Mouse (Mus musculus) common myeloid progenitor, adult 5-6 weeks (primary cell): ENCODE measurements around the gene Caln1. TPM values are rescaled to one million over a fixed set of nuclear protein-coding genes. Genes with fewer than 3 reads are reported as not detected.
"Not testable (repeated sequence)": the region's sequence is repeated elsewhere in the genome, so short reads cannot be mapped to it uniquely, and the experiment has no call there.

Experiments
- ATAC-seq: replicated peaks from 2 replicates; pipeline ENCODE4 v1.8.0; 2016; ENCODE audit warnings: low read depth, mild to moderate bottlenecking, moderate TSS enrichment, inconsistent platforms; ENCODE audit not compliant: poor library complexity, severe bottlenecking
- total RNA-seq: library from RNA; stranded (forward); fragments of 200-1000, 187-1606 nt; gene quantifications from 2 replicates; pipeline ENCODE4 v1.2.3, GENCODE M21; 2017

Gene Caln1
- total RNA-seq, 1 experiment from 2014 or later, result not detected

DNA sequence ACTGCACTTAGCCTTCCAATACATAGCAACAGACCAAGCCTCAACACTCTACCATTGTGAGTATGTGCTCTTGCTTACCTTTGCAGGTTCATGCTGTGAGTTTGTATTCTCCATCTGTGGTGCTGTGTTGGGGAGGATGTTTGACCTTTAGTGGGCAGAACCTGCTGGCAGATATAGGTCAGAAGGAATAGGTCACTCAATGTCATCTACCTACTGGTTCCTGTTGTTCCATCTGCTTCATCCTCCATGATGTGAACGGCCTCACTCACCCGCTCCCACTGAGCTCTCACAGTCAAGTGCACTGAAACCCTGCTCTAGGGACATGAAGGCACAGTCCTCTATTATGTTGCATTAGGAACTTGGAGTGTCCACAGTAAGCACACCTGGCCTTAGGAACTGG is 141.3 kb downstream of the Caln1 start:
- ATAC-seq, result no peak

DNA sequence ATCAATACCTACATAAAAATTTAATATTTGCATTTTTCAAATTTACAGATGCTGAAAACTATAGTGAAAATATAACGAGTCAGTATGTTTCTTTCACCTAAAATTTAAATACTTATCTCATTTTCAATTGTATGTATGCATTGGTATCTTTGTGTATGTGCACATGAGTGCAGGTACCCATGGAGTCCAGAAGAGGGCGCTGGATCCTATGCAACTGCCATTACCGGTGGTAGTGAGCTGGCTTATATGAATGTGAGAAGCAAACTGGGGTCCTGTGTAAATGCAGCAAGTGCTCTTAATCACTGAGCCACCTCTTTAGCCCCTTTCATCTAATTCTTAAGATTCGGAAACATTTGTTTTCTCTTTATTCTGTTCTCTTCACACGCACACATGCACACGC is 146.1 kb downstream of the Caln1 start:
- no peak for ATAC-seq

DNA sequence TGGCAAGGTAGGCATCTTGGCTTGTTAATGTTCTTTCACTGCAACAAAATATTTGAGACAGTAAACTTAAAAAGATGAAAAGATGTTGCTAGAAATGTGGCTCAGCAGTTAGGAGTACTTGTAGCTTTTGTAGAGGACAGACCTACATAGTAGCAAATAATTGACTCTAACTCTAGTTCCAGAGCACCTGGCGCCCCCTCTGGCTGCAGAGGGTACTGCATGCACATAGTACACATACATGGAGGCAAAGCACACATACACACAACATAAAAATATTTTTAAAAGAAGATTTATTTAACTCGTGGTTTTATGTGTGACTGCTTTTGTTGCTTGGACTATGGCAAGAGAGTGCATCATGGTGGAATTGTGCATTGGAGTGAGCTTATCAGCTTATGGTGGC is 151.3 kb downstream of the Caln1 start:
- ATAC-seq, result no peak

DNA sequence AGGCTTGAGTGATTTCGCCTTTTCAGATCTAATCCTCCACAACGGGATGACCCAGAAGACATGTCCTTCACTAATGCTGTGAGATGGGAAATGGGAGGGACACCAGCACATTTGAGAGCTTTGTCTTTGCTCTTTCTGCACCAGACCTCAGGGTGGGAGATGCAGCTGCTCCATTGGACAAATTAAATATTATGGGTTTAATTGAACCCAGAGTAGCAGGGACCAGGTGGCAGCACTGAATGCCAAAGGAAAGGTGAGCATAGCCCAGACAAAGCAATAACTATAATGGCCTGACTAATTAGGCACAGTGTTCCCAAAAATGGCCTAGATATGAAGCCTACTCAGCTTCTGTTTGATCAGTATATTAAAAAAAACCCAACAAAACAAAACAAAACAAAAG is 158.2 kb downstream of the Caln1 start:
- no peak for ATAC-seq

DNA sequence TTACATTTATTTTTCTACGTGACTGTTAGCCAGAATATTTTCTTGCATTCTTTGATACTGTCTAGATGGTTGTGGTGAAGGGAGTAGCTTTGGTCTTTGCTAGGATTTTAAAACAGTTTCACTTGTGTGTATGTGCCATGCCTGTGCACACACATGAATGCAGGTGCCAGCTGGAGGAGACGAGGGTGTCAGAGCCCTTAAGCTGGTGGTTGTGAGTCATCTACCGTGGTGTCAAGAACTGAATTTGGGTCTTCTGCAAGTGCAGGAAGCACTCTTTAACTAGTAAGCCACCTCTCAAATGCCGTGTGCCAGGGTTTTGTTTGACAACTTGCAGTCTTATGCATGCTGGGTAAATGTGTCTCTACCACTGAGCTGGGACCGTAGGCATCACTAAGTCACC is 178.2 kb downstream of the Caln1 start:
- no peak for ATAC-seq

DNA sequence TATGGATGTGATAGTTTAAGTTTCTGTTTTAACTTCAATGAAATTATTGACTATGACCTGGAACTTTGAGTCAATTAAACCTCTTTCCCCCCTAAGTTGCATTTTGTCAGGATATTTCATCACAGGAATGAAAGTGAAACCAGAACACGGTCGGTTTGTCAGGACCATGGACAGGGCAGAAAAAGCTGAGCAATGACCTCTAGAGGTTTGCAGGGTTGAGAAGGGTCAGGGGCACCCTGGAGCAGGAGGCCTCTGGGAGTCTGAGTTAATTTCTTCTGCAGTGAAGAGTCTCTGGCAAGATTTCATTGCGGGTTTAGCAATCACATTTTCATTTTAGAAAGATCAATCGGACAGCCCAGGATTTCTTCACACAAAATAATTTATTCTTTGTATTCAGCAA is 184.7 kb downstream of the Caln1 start:
- no peak for ATAC-seq

DNA sequence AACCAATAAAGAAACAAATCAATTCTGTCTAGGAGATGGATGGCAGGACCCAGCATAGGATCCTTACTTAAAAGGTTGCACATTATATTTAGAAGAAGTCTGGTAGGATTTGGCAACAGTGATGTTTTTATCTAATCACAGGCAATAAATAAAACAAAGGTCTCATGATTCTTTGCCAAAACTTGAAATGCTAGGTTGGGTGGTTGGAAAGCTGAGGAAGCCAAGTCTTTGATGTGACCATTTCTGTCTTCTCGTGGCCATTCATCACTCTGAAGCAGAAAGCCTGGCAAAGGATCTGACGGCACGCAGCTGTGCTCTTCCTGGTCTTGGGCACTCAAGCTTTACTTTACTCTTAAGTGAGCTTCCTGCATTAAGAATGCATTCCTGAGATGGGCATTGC is 193.9 kb downstream of the Caln1 start:
- ATAC-seq, result no peak

DNA sequence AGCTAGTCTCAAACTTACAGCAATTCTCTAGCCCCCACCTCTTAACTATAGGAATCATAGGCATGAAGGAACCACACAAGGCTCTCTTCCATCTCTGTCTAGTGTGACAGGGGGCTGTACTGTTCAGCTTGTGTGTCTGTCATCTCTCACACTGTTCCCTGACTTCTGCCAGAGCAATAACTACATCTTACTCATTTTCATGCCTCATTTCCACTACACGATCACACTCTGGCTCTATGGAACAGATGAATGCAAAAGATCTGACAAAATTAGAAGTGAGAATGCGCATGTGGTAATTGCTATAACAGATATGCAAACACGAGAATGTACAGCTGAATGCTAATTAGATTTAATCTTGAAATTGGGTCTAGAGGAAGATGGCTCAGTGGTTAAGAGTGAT is 196.7 kb downstream of the Caln1 start:
- no peak for ATAC-seq

DNA sequence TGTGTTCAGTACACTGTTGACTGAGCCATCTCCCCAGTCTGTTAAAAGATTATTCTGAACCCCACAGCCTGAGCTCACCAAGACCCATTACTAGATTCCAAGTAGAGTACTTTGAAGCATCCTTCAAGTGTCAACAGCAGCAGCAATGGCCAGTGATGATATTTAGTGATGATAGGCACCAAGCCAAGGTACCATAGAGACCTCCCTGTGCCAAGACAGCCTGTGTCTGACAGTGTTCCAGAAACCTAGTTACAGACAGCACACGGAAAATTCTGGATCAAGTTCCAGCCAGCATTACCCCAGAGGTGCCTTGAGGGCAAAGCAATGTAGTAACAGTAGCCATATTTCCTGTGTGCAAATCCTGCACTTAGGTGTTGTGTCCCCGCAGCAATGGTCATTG is 208.3 kb downstream of the Caln1 start:
- no peak for ATAC-seq

DNA sequence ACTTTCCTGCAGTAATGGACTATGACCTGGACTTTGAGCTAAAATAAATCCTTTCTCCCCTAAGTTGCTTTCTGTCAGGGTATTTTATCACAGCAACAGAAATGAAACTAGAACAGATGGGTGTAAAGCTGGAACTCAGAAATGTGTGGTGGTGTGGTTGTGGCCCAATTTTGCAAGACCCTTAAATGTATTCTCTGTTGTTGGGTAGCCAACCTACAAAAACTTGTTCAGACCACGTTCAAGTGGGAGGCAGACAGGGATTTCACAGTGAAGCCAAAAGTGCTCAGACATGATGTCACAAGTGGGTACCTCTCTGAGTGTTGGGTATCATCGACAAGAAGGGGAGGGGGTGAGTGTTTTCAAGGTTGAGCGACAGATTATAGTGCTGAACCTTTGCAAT is 214.8 kb downstream of the Caln1 start:
- no peak for ATAC-seq

DNA sequence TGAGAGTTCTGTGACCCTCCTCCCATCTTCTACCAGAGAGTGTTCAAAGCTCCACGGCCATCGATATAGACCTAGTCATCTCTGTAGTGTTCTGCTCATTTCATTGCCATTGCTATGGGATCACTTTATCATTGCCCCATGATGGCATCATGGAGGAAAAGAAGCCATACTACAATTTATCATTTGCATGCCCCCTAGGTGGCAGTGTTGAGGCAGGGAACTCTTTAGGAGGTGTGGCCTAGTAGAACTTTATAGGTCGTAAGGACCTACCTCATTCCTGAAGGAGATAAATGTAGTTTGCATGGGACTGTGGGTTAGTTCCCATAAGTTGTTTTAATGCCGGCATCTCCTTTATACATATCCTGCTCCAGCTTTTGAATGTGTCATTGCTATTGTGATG is 217.0 kb downstream of the Caln1 start:
- ATAC-seq, result no peak

DNA sequence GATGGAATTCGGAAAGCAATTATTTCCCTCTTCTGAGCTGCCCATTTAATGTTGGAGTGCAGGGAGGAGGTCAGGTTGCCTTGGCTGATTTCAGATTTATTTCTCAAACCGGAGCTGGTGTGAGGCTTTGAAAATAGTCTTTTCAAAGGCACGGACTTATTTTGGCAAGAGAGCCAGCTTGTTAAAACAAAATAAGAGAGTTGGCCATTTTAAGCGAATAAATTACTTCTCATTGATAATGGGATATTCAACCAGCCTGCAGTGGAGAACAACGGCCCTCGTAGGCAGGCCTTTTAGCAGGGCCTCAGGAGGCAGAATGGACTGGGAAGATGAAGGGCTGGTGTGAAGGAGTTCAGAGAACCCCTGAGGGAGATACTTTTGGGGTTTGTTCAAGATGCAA is 227.3 kb downstream of the Caln1 start:
- ATAC-seq, result no peak

DNA sequence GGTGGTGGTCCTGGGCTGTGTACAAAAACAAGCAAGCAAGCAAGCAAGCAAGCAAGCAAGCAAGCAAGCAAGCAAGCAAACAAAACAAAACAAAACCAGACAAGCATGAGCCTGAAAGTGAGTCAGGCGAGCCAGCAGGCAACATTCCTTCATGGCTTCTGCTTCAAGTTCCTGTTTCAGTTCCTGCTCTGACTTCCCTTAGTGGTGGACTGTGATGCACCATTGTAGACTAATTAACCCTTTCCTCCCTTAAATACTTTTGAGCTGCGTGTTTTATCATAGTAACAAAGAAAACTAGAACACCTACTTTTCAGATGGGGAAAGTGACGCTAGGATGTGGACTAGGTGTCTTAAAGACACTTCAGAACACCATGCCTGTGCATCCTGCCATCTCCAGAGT is 244.4 kb downstream of the Caln1 start:
- no peak for ATAC-seq

DNA sequence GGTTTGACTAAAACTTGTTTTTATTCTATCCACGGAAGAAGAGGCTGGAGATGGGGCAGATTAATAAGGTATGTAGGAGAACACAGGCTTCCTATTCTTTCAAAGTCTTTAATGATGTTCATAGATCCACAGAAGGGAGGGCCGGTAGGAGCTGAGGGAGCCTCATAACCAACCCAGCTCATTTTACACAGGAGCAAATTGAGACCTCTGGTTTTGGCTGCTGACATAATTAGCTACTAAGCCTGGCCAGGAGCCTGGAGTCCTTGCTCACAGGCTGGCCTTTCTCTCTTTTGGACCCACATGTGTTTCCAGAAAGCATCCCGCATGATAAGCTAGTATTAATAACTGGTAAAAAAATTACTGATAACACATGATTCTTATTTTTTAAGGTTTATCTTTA is 245.0 kb downstream of the Caln1 start:
- ATAC-seq, result no peak

DNA sequence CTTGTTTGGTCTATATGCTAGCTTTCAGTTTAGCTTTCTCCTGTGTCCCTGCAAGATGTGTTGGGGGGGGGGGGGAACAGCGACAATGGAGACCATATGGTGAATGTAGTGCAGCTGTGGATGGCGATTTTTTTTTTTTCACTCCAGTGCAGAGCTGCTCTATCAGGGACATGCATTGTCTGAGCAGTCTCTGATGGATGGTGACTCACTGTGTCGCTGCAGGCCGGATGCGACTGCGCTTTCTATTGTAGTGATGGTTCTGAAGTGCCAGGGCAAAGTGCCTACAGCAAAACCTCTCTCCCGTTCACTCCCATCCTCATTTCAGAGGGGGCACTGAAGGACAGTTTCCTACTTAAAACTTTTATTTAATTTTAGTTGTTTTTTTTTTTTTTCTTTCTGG is 250.8 kb downstream of the Caln1 start:
- ATAC-seq, result no peak

DNA sequence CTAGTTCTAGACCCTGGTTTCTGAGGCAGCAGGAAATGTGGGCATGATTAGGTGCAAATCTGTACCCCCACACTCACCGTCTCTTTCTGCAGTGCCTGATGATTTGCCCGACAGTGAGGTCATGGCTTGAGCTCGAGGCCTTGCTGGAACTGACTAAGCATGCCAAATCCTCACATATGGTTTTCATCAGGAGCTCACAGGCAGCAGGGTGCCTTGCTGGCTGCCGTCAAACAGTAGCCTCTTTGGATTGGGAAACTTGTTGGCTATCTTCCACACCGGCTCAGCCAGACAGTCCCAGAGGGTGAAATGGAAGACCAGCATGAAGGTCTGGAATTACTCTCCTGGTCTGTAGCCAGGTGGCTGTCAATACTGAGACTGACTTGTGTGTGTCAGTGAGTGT is 254.0 kb downstream of the Caln1 start:
- no peak for ATAC-seq

DNA sequence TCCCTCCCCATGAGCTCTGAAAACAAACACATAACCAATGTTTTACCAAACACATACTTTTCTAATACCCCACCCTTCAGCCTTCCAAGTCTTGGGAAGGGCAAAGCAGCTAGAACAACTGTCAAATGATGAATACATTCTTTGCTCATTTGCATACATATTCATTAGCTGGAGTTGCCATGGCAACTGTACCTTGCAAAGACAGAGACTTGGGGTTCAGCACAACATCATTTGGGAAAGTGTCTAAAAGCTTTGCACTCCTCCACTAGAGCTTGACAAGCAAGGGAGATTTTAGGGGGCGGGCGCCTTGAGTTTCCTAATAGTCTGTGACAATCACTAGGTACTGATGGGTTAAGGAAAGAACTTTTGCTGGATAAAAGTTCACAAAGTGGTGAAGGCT is 258.5 kb downstream of the Caln1 start:
- no peak for ATAC-seq

DNA sequence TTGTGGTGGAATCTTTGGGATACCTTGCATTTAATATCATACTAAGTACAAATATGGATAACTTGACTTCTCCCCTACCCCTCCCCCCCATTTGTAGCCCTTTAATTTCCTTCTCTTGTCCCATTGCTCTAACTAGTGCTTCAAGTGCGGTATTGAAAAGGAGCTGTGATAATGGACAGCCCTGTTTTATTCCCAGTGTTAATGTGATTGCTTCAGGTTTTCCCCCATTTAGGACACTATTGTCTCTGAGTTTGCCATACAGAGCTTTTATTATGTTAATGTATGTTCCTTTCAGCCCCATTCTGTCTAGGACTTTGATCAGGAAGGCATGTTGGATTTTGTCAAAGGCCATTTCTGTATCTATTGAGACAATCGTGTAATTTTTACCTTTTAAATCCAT is 266.1 kb downstream of the Caln1 start:
- ATAC-seq, result no peak

DNA sequence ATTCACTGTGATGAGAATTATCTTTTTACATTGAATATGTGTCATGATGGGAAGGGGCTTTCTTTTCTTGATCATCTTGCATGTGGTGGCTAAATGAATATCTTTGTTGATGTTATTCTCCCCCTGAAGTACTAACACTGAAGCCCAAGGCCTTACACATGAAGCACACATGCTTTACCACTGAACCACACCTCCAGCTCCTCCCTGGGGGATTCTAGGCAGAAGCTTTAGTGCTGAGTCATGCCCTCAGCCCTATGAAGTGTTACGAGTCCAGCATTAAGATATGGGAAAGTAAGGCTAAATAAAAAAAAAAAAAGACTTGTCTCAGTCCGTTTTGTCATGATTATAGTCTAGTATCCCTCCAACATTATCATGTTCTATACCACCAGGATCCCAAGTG is 272.6 kb downstream of the Caln1 start:
- ATAC-seq, result no peak

DNA sequence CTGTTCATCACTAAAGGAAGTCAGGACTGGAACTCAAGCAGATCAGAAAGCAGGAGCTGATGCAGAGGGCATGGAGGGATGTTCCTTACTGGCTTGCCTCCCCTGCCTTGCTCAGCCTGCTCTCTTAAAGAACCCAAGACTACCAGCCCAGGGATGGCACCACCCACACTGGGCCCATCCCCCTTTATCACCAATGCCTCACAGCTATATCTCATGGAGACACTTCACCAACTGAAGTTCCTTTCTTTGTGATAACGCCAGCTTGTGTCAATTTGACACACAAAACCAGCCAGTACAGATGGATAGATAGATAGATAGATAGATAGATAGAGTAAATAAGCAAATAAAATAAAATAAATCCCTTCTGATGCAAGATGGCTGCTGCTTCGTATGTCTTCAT is 276.9 kb downstream of the Caln1 start:
- ATAC-seq, result not testable (repeated sequence)

DNA sequence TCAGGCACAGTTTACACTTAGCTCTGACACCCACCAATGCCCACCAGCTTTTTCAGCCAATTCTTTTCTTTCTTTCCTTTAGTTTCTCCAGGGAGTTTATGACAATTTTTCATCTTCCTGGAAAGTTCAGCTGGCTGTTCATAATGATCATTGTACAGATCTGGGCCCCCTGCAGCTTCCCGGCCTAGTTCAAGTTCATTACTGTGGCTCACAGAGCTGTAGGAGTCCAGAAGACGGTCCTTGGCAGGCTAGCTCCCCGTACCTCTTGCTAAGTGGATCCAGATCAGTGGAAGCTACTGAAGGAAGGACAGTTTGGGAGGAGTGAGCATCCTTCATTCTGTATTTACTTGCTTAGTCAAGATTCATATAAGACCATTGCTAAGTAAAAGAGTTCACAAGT is 288.9 kb downstream of the Caln1 start:
- ATAC-seq, result no peak

DNA sequence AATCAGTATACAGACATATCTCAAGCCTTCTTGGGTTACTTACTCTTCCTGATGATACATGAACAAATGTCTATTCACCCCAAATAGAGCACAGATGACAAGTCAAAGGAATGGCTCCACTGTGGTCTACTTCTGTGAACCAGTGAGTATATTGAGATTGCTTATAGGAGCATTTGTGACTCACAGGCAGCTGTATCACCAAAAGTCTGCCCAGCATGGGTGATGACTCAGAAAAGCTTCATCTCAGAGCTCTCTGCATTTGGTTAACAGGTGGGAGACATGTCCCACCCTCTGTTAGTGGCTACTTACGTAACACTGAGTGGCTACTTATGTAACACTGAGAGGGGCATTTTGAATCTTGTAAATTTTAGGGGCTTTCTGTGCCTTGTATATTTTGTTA is 296.8 kb downstream of the Caln1 start:
- no peak for ATAC-seq

DNA sequence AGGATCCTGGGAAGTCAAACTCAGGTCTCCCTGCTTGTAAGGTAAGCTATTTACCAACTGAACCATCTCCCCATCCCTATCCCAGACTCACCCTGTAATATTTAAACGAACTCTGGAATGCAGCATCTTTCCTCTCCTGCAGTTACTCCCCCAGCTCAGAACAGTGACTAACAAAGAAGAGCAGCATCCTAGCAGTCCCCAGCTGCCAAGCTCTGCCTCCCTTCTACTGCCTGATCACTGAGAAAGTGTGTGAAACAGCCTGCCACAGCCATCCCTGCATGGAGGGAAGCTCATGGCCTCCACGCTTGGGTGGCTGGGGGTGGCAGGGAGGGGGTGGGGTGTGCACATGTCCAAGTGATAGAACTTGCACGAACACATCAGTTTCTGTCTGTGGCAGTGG is 303.3 kb downstream of the Caln1 start:
- ATAC-seq, result no peak
